Mouse (Mus musculus): ENCODE measurements around the gene Atxn1. TPM values are rescaled to one million over a fixed set of nuclear protein-coding genes. Genes with fewer than 3 reads are reported as not detected.

Atxn1 gene
- polyA plus RNA-seq, 1 experiment = 2.5 TPM

DNA sequence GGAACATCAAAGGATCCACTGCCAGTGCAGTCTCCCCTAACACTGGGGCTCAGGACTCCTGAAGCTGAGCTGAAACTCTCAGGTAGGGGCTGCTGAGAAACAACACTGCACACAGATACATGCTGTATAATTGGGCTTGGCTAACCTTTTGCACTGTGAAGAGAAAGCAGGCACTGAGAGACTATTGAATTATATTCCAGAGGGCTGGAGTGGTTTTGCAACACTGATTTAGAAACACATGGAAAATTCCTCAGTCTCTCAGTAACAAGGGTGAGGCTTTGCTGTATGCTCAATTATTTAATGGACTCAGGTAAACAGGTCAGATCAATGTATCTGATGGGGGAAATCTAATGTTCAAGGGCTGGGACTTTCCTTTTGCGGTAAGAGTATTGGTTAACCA lies 307.6 kb downstream of the Atxn1 start:
- Histone ChIP-seq H3K4me3 (no peak overlapping the region), H3K36me3 (ENCODE audit: control insufficient read depth, insufficient read depth) (peaks cover 5% of the 10 kb centered on the region), H3K27me3 (ENCODE audit: control insufficient read depth, insufficient read depth, insufficient read length) (no peaks in the 10 kb centered on the region), H3K79me2 (ENCODE audit: control insufficient read depth, insufficient read depth) (no peaks in the 10 kb centered on the region), H3ac (ENCODE audit: control insufficient read depth, insufficient read length) (no peak overlapping the region), H3K4me2 (ENCODE audit: low read depth) (no peak overlapping the region)
- TF ChIP-seq POLR2AphosphoS2 (IDR thresholded peaks at IDR 0.05; ENCODE audit: insufficient read length, low read depth) (no peak), USF1 (IDR thresholded peaks at IDR 0.05; ENCODE audit: low read depth) (no peak), MYOG (IDR thresholded peaks at IDR 0.05; ENCODE audit: control insufficient read depth in 1 of 3, insufficient read depth in 1 of 3, insufficient read length in 2 of 3, low read depth in 2 of 3) (no peak), CEBPB (IDR thresholded peaks at IDR 0.05; ENCODE audit: insufficient read depth, poor library complexity, severe bottlenecking) (no peak), TCF3 (IDR thresholded peaks at IDR 0.05; ENCODE audit: insufficient read length, low read depth) (no peak), SRF (IDR thresholded peaks at IDR 0.05; ENCODE audit: control insufficient read depth, insufficient read length, low read depth) (no peak), MAX (IDR thresholded peaks at IDR 0.05; ENCODE audit: low read depth) (no peak), REST (IDR thresholded peaks at IDR 0.05; ENCODE audit: insufficient read depth, insufficient read length) (no peak), TCF12 (IDR thresholded peaks at IDR 0.05; ENCODE audit: insufficient read depth, poor library complexity, severe bottlenecking) (no peak), MYOD1 (IDR thresholded peaks at IDR 0.05; ENCODE audit: control insufficient read depth in 1 of 3, insufficient read length in 2 of 3, low read depth in 2 of 3) (no peak), POLR2A (IDR thresholded peaks at IDR 0.05; ENCODE audit: insufficient read length, low read depth) (no peak), E2F4 (IDR thresholded peaks at IDR 0.05; ENCODE audit: insufficient read depth) (no peak)

DNA sequence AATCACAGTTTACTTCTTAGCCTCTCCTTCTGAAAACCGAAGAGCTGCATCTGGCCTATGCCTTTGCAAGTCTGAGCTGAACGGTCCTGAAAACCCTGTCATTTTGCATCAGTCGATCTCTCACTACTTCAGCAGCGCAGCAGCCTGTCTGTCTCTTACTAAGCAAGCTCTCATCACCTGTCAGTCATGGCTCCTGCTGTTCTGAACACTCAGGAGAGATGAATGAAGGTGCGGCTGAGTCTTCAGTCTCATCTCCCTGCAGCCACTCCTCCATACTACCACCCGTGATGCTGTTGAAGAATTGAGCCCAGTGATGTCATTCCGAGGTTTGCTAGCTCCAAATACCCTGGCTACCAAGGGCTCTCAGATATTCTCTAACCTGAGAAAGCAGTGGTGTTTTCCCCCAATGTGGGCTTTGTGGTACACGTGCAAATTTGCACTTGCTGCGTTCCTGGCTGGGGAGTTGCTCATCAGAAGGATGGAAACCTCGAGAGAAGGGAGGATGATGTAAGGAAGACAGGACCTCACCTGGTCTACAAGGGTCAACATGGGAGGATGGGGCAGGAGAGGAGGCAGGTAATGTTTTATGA lies 313.1 kb downstream of the Atxn1 start:
- H3ac ChIP-seq (ENCODE audit: control insufficient read depth, insufficient read length) = no peak overlapping the region
- no peaks in the 10 kb centered on the region for H3K27me3 ChIP-seq (ENCODE audit: control insufficient read depth, insufficient read depth, insufficient read length)
- TF ChIP-seq MAX (IDR thresholded peaks at IDR 0.05; ENCODE audit: low read depth) (no peak), E2F4 (IDR thresholded peaks at IDR 0.05; ENCODE audit: insufficient read depth) (no peak), TCF3 (IDR thresholded peaks at IDR 0.05; ENCODE audit: insufficient read length, low read depth) (no peak), CEBPB (IDR thresholded peaks at IDR 0.05; ENCODE audit: insufficient read depth, poor library complexity, severe bottlenecking) (no peak), SRF (IDR thresholded peaks at IDR 0.05; ENCODE audit: control insufficient read depth, insufficient read length, low read depth) (no peak), USF1 (IDR thresholded peaks at IDR 0.05; ENCODE audit: low read depth) (no peak), POLR2AphosphoS2 (IDR thresholded peaks at IDR 0.05; ENCODE audit: insufficient read length, low read depth) (no peak), MYOG (IDR thresholded peaks at IDR 0.05; ENCODE audit: control insufficient read depth in 1 of 3, insufficient read depth in 1 of 3, insufficient read length in 2 of 3, low read depth in 2 of 3) (no peak), TCF12 (IDR thresholded peaks at IDR 0.05; ENCODE audit: insufficient read depth, poor library complexity, severe bottlenecking) (no peak), REST (IDR thresholded peaks at IDR 0.05; ENCODE audit: insufficient read depth, insufficient read length) (no peak), POLR2A (IDR thresholded peaks at IDR 0.05; ENCODE audit: insufficient read length, low read depth) (no peak)
- no peak overlapping the region for H3K4me2 ChIP-seq (ENCODE audit: low read depth)
- no peaks in the 10 kb centered on the region for H3K79me2 ChIP-seq (ENCODE audit: control insufficient read depth, insufficient read depth)
- no peak overlapping the region for H3K4me3 ChIP-seq
- H3K36me3 ChIP-seq (ENCODE audit: control insufficient read depth, insufficient read depth) = peaks cover 5% of the 10 kb centered on the region

DNA sequence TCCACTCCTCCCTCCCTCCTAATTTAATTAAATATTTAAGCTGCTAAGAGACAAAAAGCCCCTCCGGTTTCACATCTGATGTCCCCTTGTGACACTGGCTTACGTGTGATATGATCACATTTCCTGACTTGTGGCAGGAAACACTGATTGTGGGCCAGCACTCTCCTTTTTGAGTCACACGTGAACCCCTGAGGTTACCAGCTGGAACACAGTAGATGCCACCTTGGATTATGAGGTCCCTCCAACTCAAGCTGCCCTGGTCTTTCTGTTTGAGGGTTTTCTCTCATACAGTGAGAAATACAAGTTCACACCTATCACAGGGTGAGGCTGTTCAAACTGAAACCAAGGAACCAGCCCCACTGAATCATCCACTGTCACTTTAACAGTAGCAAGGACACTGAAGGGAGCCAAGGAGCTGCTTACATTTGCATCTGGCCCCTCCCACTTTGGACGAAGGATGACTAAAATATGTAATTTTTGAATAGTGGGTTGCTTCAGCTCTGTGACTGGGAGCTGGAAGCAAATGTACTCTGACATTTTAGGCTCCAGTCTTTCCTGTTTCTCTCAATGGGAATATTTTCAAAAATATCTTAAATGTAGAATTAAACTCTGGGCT lies 315.5 kb downstream of the Atxn1 start:
- Histone ChIP-seq H3K79me2 (ENCODE audit: control insufficient read depth, insufficient read depth) (no peaks in the 10 kb centered on the region), H3K4me3 (no peak overlapping the region), H3K4me2 (ENCODE audit: low read depth) (no peak overlapping the region), H3K36me3 (ENCODE audit: control insufficient read depth, insufficient read depth) (peaks cover 5% of the 10 kb centered on the region), H3K27me3 (ENCODE audit: control insufficient read depth, insufficient read depth, insufficient read length) (no peaks in the 10 kb centered on the region), H3ac (ENCODE audit: control insufficient read depth, insufficient read length) (no peak overlapping the region)
- no peak for TF ChIP-seq SRF (IDR thresholded peaks at IDR 0.05; ENCODE audit: control insufficient read depth, insufficient read length, low read depth)
- no peak for TF ChIP-seq MYOD1 (IDR thresholded peaks at IDR 0.05; ENCODE audit: control insufficient read depth in 1 of 3, insufficient read length in 2 of 3, low read depth in 2 of 3)
- no peak for TF ChIP-seq E2F4 (IDR thresholded peaks at IDR 0.05; ENCODE audit: insufficient read depth)
- TF ChIP-seq CEBPB (IDR thresholded peaks at IDR 0.05; ENCODE audit: insufficient read depth, poor library complexity, severe bottlenecking) = no peak
- TF ChIP-seq POLR2AphosphoS2 (IDR thresholded peaks at IDR 0.05; ENCODE audit: insufficient read length, low read depth) = no peak
- no peak for TF ChIP-seq REST (IDR thresholded peaks at IDR 0.05; ENCODE audit: insufficient read depth, insufficient read length)
- TF ChIP-seq POLR2A (IDR thresholded peaks at IDR 0.05; ENCODE audit: insufficient read length, low read depth) = no peak
- TF ChIP-seq TCF3 (IDR thresholded peaks at IDR 0.05; ENCODE audit: insufficient read length, low read depth) = no peak
- no peak for TF ChIP-seq USF1 (IDR thresholded peaks at IDR 0.05; ENCODE audit: low read depth)
- TF ChIP-seq TCF12 (IDR thresholded peaks at IDR 0.05; ENCODE audit: insufficient read depth, poor library complexity, severe bottlenecking) = no peak
- TF ChIP-seq MAX (IDR thresholded peaks at IDR 0.05; ENCODE audit: low read depth) = no peak

DNA sequence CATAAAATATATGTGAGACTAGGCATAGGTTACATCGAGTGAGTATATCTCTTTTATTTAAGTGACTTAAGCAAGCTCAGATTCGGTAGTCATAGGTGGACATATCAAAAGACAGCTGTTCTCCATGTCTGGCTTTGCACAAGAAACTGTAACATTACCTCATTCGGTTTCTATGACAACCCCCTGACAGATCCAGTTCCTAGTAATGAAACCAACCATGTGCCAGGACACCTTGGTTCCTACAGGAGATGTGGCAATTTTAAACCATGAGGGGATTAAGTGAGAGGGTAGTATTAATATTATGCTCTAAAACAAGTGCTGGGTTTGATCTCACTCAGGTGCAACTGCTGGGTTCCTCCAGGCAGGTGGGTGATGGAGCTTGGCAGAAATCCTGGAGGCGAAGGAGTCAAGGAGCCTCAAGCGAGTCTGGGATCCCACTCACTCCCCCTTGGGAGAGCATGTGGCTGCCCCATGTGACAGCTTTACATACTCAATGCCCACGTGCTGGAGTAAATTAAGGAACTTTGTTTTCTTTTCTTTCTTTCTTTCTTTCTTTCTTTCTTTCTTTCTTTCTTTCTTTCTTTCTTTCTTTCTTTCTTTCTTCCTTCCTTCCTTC lies 320.9 kb downstream of the Atxn1 start:
- no peak for TF ChIP-seq POLR2A (IDR thresholded peaks at IDR 0.05; ENCODE audit: insufficient read length, low read depth)
- TF ChIP-seq MAX (IDR thresholded peaks at IDR 0.05; ENCODE audit: low read depth) = no peak
- TF ChIP-seq CEBPB (IDR thresholded peaks at IDR 0.05; ENCODE audit: insufficient read depth, poor library complexity, severe bottlenecking) = no peak
- no peak for TF ChIP-seq E2F4 (IDR thresholded peaks at IDR 0.05; ENCODE audit: insufficient read depth)
- no peaks in the 10 kb centered on the region for H3K36me3 ChIP-seq (ENCODE audit: control insufficient read depth, insufficient read depth)
- H3K27me3 ChIP-seq (ENCODE audit: control insufficient read depth, insufficient read depth, insufficient read length) = no peaks in the 10 kb centered on the region
- H3K79me2 ChIP-seq (ENCODE audit: control insufficient read depth, insufficient read depth) = no peaks in the 10 kb centered on the region
- no peak overlapping the region for H3K4me3 ChIP-seq
- H3ac ChIP-seq (ENCODE audit: control insufficient read depth, insufficient read length) = no peak overlapping the region
- no peak overlapping the region for H3K4me2 ChIP-seq (ENCODE audit: low read depth)

Data from myocyte (in vitro differentiated cells).